Mouse (Mus musculus): Measurements from ENCODE around the gene Plekhg3.

Plekhg3 gene

GRCm38 (mm10) chr12:76527245-76527881 lies 3.3 kb upstream of the Plekhg3 start:
- no peak for DNase-seq (ENCODE audit: low spot score)

DNA sequence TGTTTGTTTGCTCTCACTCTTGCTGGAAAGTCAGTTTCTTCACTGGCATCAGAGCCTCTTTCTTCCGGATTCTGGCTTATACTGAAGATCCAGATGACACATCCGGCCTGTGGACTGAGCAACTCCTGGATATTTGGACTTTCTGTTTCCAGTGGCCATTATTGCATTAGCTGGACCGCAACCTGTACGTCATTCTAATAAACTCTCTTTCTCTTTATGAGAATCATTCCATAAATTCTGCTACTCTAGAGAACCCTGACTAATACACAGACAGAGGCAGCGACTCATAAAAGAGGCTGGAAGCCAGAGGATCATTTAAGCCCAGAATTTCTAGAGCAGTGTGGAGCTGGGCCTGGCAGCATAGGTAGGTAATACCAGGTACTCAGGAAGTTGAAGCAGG lies 1.9 kb upstream of the Plekhg3 start:
- no peak for DNase-seq (ENCODE audit: low spot score)

DNA sequence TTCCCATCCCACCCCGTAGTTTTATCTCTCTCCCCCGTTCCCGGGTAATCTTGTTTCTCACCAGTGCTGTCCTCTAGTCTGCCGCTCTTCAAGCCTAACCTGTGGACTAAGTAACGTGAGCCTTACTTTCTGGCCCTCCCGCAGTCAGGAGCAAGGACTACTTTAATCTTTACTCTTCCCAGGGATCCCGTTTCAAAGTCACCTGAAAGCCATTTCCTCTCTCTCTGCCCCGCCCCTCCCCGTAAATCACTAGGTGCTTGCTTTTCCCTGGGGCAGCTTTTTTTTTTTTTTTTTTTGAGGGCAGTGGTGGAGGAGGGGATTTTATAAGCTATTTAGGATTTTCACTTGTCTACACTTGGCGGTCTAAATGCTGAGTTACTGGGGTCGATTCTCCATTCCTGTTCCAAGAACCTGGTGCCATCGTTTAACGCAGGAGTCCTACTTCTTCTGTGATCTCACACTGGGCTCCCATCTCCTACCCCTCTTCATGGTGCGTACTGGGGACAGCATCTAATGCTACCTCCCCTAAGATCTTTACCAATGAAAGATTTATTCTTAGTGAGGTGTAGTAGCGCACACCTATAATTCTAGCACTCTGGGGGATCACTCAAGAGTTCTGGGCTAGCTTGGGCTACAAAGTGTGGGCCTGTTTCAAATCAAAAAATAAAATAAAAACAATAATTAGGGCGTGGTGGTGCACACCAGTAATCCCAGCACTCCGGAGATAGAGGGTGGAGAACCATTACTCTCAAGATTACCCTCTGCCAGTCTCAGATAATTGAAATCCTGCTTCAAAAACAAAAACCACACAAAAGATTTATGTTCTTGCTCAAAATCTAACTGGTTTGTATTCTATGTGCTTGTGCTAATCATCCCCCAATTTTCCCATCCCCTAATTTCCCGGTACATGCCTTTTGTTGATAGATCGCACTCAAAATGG lies 1.6 kb downstream of the Plekhg3 start:
- DNase-seq (ENCODE audit: low spot score): no peak

DNA sequence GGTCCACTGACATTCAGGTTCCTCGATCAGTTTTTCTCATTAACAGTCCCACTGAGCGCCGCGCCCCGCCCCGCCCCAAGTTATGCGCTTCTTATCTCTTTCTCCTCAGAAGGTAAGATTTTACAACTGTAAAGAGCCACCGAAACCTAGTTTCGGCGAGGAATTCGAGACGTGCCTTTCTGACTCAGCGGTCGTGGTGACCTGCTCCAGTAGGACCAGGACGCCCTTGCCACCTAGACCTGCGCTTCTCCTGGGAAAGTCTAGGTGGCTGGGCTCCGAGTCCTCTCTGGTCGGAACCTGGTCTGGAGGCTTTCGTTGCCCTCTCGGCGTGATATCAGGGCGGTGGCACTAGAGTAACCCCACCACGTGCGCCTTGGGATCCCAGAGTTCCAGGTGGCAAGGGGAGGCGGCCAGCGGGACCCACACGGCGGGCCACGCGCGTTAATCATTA lies 2.3 kb downstream of the Plekhg3 start:
- no peak for DNase-seq (ENCODE audit: low spot score)

GRCm38 (mm10) chr12:76533377-76534222 lies 2.9 kb downstream of the Plekhg3 start:
- peak; percentile 71 for DNase-seq (ENCODE audit: low spot score)

GRCm38 (mm10) chr12:76534233-76534632 lies 3.5 kb downstream of the Plekhg3 start:
- no peak for DNase-seq (ENCODE audit: low spot score)

DNA sequence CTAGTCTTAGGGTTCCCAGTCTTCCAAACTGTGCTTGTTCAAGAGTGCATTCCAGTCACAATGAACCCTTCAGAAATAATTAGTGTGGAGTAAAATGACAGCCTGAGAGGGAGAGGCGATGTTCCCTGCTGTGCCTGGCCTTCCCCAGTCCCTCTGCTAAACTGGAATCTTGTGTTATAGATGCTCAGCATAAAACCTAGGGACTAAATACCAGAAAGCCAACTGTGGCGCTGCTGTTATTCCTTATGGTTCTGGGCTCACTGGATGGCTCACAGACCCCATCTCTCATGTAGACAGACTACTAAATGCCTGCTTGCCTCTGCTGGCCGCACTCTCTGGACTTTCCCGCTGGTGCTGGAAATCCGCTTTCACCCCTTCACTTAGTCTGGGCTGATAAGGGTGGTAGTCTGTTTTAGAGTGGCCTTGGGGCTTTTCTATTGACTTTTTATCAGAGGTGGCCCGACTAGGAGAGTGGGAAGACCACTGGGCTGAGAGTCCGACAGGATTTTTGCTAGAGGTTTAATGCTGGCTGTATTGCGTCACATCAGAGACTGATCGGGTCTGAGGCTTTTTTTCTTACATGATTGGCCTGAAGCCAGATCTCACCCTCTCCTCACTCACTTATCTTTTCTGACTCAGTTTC lies 4.1 kb downstream of the Plekhg3 start:
- no peak for DNase-seq (ENCODE audit: low spot score)

GRCm38 (mm10) chr12:76535471-76535900 lies 4.8 kb downstream of the Plekhg3 start:
- DNase-seq (ENCODE audit: low spot score): no peak

GRCm38 (mm10) chr12:76536591-76537153 lies 6.0 kb downstream of the Plekhg3 start:
- no peak for DNase-seq (ENCODE audit: low spot score)

GRCm38 (mm10) chr12:76537434-76537833 lies 6.7 kb downstream of the Plekhg3 start:
- peak; percentile 51 for DNase-seq (ENCODE audit: low spot score)

DNA sequence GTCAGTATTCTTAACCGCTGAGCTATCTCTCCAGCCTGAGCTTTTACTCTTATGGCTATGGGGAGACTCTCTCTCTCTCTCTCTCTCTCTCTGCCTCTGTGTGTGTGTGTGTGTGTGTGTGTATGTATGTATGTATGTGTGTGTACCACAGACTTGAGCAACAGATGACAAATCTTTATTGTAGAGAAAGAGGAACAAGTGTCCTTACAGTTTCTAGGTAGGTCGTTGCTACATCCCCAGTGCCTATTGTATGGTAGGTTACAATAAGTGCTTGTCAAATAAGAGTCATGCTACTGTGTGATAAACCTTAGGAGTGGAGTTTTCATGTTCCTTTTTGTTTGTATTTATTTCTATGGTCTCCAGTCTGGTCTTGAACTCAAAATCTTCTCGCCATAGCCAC lies 9.5 kb downstream of the Plekhg3 start:
- DNase-seq (ENCODE audit: low spot score): no peak

DNA sequence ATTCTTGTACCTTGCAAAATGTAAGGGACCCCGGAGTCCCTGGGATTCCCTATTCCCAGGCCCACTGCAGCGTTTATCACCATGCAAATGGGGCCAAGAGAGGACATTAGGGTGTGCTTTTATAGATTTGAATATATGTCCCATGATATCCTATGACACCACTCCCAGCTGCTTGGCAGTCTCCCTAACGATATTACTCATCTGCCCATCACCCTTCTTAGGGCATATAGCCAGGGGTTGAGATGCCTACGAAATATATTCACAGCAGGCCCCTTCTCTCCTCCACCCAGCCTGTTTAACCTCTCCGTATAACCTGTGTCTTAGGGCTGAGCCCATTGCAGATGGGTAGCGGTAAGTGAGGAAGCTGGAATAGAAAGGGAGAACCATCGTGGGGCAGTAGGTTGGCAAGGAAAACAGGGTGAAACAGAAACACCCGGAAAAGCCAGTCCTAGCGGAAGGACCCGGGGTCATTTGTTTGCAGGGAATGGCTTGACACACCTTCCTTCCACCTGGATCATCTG lies 10.1 kb downstream of the Plekhg3 start:
- DNase-seq (ENCODE audit: low spot score): no peak

DNA sequence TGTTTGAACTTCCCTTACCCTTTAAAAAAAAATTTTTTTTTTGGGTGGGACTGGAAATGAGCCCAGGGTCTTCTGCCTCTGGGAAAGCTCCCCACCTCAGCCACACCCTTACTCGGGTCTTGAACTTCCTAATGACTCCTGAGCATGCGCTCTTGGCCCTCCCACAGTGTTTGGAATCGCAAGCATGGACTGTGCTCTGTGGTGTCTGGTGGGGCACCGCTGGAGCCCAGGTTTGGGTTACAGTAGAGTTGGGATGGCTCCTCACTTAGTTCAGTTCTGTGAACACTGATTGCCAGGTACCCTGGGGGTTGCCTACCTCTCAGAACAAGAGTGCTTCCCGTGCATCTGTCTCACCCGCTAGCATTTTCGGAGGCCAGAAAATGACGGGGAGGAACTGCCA lies 10.8 kb downstream of the Plekhg3 start:
- no peak for DNase-seq (ENCODE audit: low spot score)

DNA sequence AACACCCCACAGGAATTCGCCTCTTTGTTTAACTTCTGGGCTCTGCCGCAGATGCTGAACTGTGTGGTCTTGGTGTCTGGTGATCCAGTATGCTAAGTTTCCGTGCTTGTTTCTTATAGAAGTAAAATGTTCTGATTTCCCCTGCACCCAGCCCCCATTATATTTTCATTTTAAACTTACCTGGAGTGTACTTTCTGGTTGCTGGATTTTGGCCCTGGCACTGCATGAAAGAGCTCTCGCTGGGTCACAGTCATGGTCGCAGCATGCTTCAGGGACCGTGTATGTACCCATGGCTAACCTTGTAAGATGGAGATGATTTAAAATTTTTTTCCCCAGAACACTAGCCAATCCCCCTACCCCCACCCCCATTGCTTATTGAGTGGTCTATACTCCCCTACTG lies 11.2 kb downstream of the Plekhg3 start:
- no peak for DNase-seq (ENCODE audit: low spot score)

DNA sequence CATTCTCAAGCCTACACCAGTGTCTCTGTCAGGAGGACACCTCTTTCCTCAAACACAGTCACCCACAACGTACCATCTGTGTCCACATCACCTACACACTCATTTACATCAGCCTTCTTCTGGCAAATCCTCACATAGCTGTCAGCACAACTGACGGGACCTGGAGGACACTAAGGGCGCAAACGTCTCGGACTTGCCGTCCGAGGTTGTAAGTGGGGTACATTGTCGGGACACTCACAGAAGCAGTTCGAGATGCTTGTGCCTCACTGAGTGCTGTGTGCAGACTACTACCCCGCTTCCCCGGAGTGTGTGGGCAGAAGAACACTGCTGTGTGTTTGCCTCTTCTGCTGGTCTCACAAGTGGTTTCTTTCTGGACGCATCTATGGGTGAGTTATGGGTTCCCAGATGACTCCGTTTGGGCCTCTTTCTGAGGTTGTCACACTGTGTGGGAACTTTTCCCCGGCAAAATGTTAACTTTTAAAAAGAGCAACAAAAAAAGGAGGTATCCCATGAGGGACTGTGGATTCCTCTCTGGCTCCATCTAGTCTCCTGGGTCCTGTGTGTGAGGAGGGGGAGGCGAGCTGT lies 15.2 kb downstream of the Plekhg3 start:
- no peak for DNase-seq (ENCODE audit: low spot score)

- no peak for DNase-seq (ENCODE audit: low spot score)
Measured at GRCm38 (mm10) chr12:76546383-76547276, 15.9 kb downstream of the Plekhg3 start.

DNA sequence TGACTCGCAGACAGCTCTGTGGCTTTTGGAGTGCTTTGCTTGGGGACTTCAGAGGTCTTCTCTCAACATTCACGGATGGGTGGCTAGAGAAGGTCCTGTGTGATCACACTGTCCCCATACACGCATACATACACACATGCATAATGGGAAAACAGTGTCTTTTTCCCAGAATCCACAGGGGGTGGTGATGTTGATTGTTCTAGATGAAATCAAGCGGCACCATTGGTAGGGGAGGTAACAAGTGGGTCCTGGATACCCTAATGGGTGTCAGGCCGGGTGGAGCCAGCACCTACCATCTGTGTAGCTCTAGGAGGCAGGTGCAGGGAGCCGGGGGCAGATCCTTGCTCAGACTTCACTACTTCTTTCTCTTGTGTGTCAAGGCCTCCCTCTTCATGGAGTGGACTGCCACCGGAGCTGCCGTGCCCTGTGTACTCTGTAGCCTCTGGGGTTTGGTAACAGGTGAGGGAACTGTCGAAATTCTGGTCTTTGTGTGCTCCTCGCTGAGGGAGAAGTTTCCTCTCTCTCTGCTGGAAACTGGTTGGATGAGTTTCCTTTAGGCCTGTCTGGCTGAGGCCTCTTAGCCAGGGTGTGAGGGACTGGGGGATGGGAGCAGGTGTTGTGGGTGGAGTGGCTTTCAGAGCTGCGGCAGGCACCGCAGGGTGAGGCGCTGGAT lies 16.9 kb downstream of the Plekhg3 start:
- no peak for DNase-seq (ENCODE audit: low spot score)

DNA sequence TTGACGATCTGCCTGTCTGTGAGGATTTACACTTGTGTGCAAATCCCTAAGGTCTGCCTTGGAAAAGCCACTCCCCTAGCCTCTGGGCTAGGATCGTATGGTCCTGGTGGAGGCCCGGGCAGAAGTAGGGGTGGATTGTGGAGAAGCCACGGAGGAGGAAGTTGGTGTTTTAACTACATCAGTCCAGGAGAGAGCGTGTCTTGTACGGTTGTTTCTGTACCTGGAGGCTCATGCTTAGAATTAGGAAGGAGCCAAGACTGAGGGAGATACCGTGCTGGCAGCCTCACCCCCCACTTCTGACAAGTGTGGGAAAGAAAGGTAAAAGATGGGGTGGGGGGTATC lies 17.4 kb downstream of the Plekhg3 start:
- no peak for DNase-seq (ENCODE audit: low spot score)

- no peak for DNase-seq (ENCODE audit: low spot score)
Measured at GRCm38 (mm10) chr12:76549203-76549602, 18.5 kb downstream of the Plekhg3 start.

Measured in testis, postnatal 14 days (tissue).